Mouse (Mus musculus) naive thymus-derived CD4-positive, alpha-beta T cell, adult 2 months (primary cell): Measurements from ENCODE around the gene Galnt2.

Experiments
- DNase-seq: peaks from one replicate; pipeline ENCODE4 v3.0.0-alpha.2; 2011; ENCODE audit warnings: low read depth

Gene Galnt2

GRCm38 (mm10) chr8:124272792-124273191, 41.6 kb downstream of the Galnt2 start:
- no peak for DNase-seq

- peak; percentile 80 for DNase-seq
Observed at GRCm38 (mm10) chr8:124273606-124274218, 42.5 kb downstream of the Galnt2 start.

- DNase-seq, result peak; percentile 85
Observed at GRCm38 (mm10) chr8:124274441-124275120, 43.4 kb downstream of the Galnt2 start.

- peak; percentile 79 for DNase-seq
Observed at GRCm38 (mm10) chr8:124275377-124276071, 44.3 kb downstream of the Galnt2 start.

- no peak for DNase-seq
Observed at GRCm38 (mm10) chr8:124277951-124278910, 47.0 kb downstream of the Galnt2 start.

GRCm38 (mm10) chr8:124278956-124279689, 47.9 kb downstream of the Galnt2 start:
- no peak for DNase-seq

- DNase-seq, result no peak
Observed at GRCm38 (mm10) chr8:124279690-124279985, 48.4 kb downstream of the Galnt2 start.

GRCm38 (mm10) chr8:124281700-124282541, 50.7 kb downstream of the Galnt2 start:
- peak; percentile 75 for DNase-seq

GRCm38 (mm10) chr8:124282878-124283630, 51.9 kb downstream of the Galnt2 start:
- DNase-seq, result no peak

GRCm38 (mm10) chr8:124283644-124284332, 52.6 kb downstream of the Galnt2 start:
- DNase-seq, result no peak

GRCm38 (mm10) chr8:124284333-124284711, 53.1 kb downstream of the Galnt2 start:
- DNase-seq, result no peak

- no peak for DNase-seq
Observed at GRCm38 (mm10) chr8:124284984-124285576, 53.9 kb downstream of the Galnt2 start.

GRCm38 (mm10) chr8:124286461-124287124, 55.4 kb downstream of the Galnt2 start:
- peak; percentile 52 for DNase-seq

GRCm38 (mm10) chr8:124288215-124288864, 57.1 kb downstream of the Galnt2 start:
- no peak for DNase-seq

GRCm38 (mm10) chr8:124289481-124290050, 58.4 kb downstream of the Galnt2 start:
- DNase-seq, result no peak

- DNase-seq, result peak; percentile 64
Observed at GRCm38 (mm10) chr8:124290911-124291691, 59.9 kb downstream of the Galnt2 start.

GRCm38 (mm10) chr8:124291693-124292092, 60.5 kb downstream of the Galnt2 start:
- no peak for DNase-seq
